Mouse (Mus musculus) neural tube, embryonic 14.5 days (tissue): ENCODE measurements around the gene Urgcp. TPM values are rescaled to one million over a fixed set of nuclear protein-coding genes. Genes with fewer than 3 reads are reported as not detected.
A peak's percentile ranks its signal among the peaks of the same experiment; 100 is the strongest.

Source experiments
- ATAC-seq: fragments of 200-750 bp; cut with Nextera tagmentation; 2 replicates; pipeline ENCODE4 v1.8.0; 2017; ENCODE audit warnings: low read depth, mild to moderate bottlenecking, moderate TSS enrichment, moderate library complexity
- H3K27ac ChIP-seq: fragments of 300-500 bp; sonication (generic); 2 replicates; pipeline ENCODE4 v1.5.1; 2014; ENCODE audit warnings: low read depth, mild to moderate bottlenecking, control low read depth, low read length, moderate library complexity, mixed read lengths
- H3K27me3 ChIP-seq: fragments of 300-500 bp; sonication (generic); 2 replicates; pipeline ENCODE4 v1.6.1; 2014; ENCODE audit warnings: low read length; ENCODE audit not compliant: control insufficient read depth, insufficient read depth
- H3K36me3 ChIP-seq: fragments of 300-500 bp; sonication (generic); 2 replicates; pipeline ENCODE4 v1.6.1; 2014; ENCODE audit warnings: low read length, mixed read lengths; ENCODE audit not compliant: control insufficient read depth, insufficient read depth
- H3K4me1 ChIP-seq: fragments of 300-500 bp; sonication (generic); 2 replicates; pipeline ENCODE4 v1.6.1; 2014; ENCODE audit warnings: low read length; ENCODE audit not compliant: control insufficient read depth, insufficient read depth
- H3K4me2 ChIP-seq: fragments of 300-500 bp; sonication (generic); 2 replicates; pipeline ENCODE4 v1.6.1; 2014; ENCODE audit warnings: mild to moderate bottlenecking, low read depth, low read length, control low read depth
- H3K4me3 ChIP-seq: fragments of 300-500 bp; sonication (generic); 2 replicates; pipeline ENCODE4 v1.5.1; 2014; ENCODE audit warnings: low read depth, low read length, control low read depth, mixed read lengths
- H3K9ac ChIP-seq: fragments of 300-500 bp; sonication (generic); replicated peaks from 2 replicates; pipeline ENCODE4 v1.6.1; 2014; ENCODE audit warnings: low read depth, mild to moderate bottlenecking, control low read depth, low read length, mixed read lengths
- H3K9me3 ChIP-seq: fragments of 300-500 bp; sonication (generic); 2 replicates; pipeline ENCODE4 v1.6.1; 2016; ENCODE audit warnings: low read length; ENCODE audit not compliant: control insufficient read depth
- WGBS: fragments of 180-500 bp; shearing (Covaris S2); extraction: QIAGEN DNeasy Blood & Tissue Kit; methylation state at CpG from one replicate; pipeline ENCODE4 v1.1.7; 2014; 5-methylcytosine and 5-hydroxymethylcytosine counted together
- polyA plus RNA-seq: library from polyadenylated mRNA; unstranded; fragments of >200 nt; fragmentation: Nextera tagmentation; extraction: Ambion mirVana; gene quantifications from 2 replicates; pipeline ENCODE4 v1.2.1, GENCODE M21; 2014

Gene Urgcp
- polyA plus RNA-seq, 1 experiment from 2014 or later: 18.5 TPM

GRCm38 (mm10) chr11:5799621-5800490 lies 37.7 kb upstream of the Urgcp start:
- 91% methylated on average over 17 of the region's 17 CpGs for WGBS
- 0 out of 2 replicates have a peak, but pooled peaks cover 3% of the 10 kb centered on the region for H3K4me1 ChIP-seq
- no peak overlapping the region for H3K4me2 ChIP-seq
- H3K4me3 ChIP-seq: no peak overlapping the region
- H3K27me3 ChIP-seq: no peaks in the 10 kb centered on the region
- peaks cover 48% of the 10 kb centered on the region for H3K36me3 ChIP-seq
- H3K9ac ChIP-seq: no peak overlapping the region
- ATAC-seq: no peak
- H3K9me3 ChIP-seq: no peaks in the 10 kb centered on the region
- no peak overlapping the region for H3K27ac ChIP-seq

GRCm38 (mm10) chr11:5797928-5798327 lies 35.8 kb upstream of the Urgcp start:
- Histone ChIP-seq H3K36me3 (peaks cover 51% of the 10 kb centered on the region), H3K4me2 (no peak overlapping the region)

GRCm38 (mm10) chr11:5797371-5797770 lies 35.2 kb upstream of the Urgcp start:
- no peaks in the 10 kb centered on the region for H3K4me1 ChIP-seq
- H3K36me3 ChIP-seq: peaks cover 56% of the 10 kb centered on the region
- no peaks in the 10 kb centered on the region for H3K9me3 ChIP-seq
- no peak overlapping the region for H3K4me3 ChIP-seq
- H3K4me2 ChIP-seq: no peak overlapping the region
- WGBS: 86% methylated on average over 11 of the region's 11 CpGs
- ATAC-seq: no peak
- H3K9ac ChIP-seq: no peak overlapping the region
- no peaks in the 10 kb centered on the region for H3K27me3 ChIP-seq
- no peak overlapping the region for H3K27ac ChIP-seq

More at GRCm38 (mm10) chr11:5797928-5798327, 35.8 kb upstream of the Urgcp start:
- Histone ChIP-seq H3K4me3 (no peak overlapping the region), H3K9me3 (no peaks in the 10 kb centered on the region), H3K4me1 (no peaks in the 10 kb centered on the region), H3K9ac (no peak overlapping the region), H3K27ac (no peak overlapping the region), H3K27me3 (no peaks in the 10 kb centered on the region)
- ATAC-seq: no peak
- WGBS: 95% methylated on average over 5 of the region's 5 CpGs

- Histone ChIP-seq H3K27me3 (no peaks in the 10 kb centered on the region), H3K36me3 (peaks cover 56% of the 10 kb centered on the region), H3K9ac (no peak overlapping the region), H3K9me3 (no peaks in the 10 kb centered on the region), H3K4me3 (no peak overlapping the region), H3K4me1 (no peaks in the 10 kb centered on the region), H3K4me2 (no peak overlapping the region), H3K27ac (no peak overlapping the region)
- WGBS: 87% methylated on average over 15 of the region's 15 CpGs
- no peak for ATAC-seq
These were observed 34.8 kb upstream of the Urgcp start for GRCm38 (mm10) chr11:5796939-5797338.

- Histone ChIP-seq H3K4me2 (no peak overlapping the region), H3K27me3 (no peaks in the 10 kb centered on the region), H3K9ac (no peak overlapping the region), H3K36me3 (peaks cover 49% of the 10 kb centered on the region), H3K4me3 (no peak overlapping the region), H3K27ac (no peak overlapping the region), H3K4me1 (no peaks in the 10 kb centered on the region), H3K9me3 (no peaks in the 10 kb centered on the region)
- ATAC-seq: no peak
- WGBS: 93% methylated on average over 7 of the region's 7 CpGs
These were observed 33.5 kb upstream of the Urgcp start for GRCm38 (mm10) chr11:5795706-5796105.

GRCm38 (mm10) chr11:5795290-5795689 lies 33.1 kb upstream of the Urgcp start:
- ATAC-seq: no peak
- no peaks in the 10 kb centered on the region for H3K27me3 ChIP-seq
- no peak overlapping the region for H3K4me3 ChIP-seq
- no peak overlapping the region for H3K9ac ChIP-seq
- peaks cover 49% of the 10 kb centered on the region for H3K36me3 ChIP-seq
- no peak overlapping the region for H3K27ac ChIP-seq
- WGBS: 90% methylated on average over 9 of the region's 9 CpGs
- no peak overlapping the region for H3K4me2 ChIP-seq
- H3K4me1 ChIP-seq: no peaks in the 10 kb centered on the region
- H3K9me3 ChIP-seq: no peaks in the 10 kb centered on the region

GRCm38 (mm10) chr11:5790431-5790830 lies 28.3 kb upstream of the Urgcp start:
- Histone ChIP-seq H3K27me3 (no peaks in the 10 kb centered on the region), H3K36me3 (peaks cover 14% of the 10 kb centered on the region), H3K9ac (no peak overlapping the region), H3K9me3 (no peaks in the 10 kb centered on the region), H3K4me3 (no peak overlapping the region), H3K4me2 (no peak overlapping the region), H3K27ac (no peak overlapping the region), H3K4me1 (peaks cover 14% of the 10 kb centered on the region)
- no peak for ATAC-seq
- WGBS: 96% methylated on average over 1 of the region's 1 CpGs

- WGBS: 91% methylated on average over 3 of the region's 3 CpGs
- Histone ChIP-seq H3K4me3 (no peak overlapping the region), H3K4me1 (peaks cover 14% of the 10 kb centered on the region), H3K9ac (no peak overlapping the region), H3K36me3 (peaks cover 8% of the 10 kb centered on the region), H3K4me2 (peak overlapping the region; percentile 77), H3K9me3 (no peaks in the 10 kb centered on the region), H3K27ac (no peak overlapping the region), H3K27me3 (no peaks in the 10 kb centered on the region)
- no peak for ATAC-seq
These were observed 27.7 kb upstream of the Urgcp start for GRCm38 (mm10) chr11:5789754-5790333.

- Histone ChIP-seq H3K36me3 (peaks cover 8% of the 10 kb centered on the region), H3K9ac (peak overlapping the region; percentile 90), H3K27me3 (no peaks in the 10 kb centered on the region), H3K4me3 (peak overlapping the region; percentile 87), H3K4me1 (peaks cover 14% of the 10 kb centered on the region), H3K27ac (peak overlapping the region; percentile 76), H3K4me2 (peak overlapping the region; percentile 77), H3K9me3 (no peaks in the 10 kb centered on the region)
- 77% methylated on average over 6 of the region's 6 CpGs for WGBS
- no peak for ATAC-seq
These were observed 27.0 kb upstream of the Urgcp start for GRCm38 (mm10) chr11:5789071-5789753.
